Mouse (Mus musculus): ENCODE results near the gene Mbd3.

Mbd3 gene

DNA sequence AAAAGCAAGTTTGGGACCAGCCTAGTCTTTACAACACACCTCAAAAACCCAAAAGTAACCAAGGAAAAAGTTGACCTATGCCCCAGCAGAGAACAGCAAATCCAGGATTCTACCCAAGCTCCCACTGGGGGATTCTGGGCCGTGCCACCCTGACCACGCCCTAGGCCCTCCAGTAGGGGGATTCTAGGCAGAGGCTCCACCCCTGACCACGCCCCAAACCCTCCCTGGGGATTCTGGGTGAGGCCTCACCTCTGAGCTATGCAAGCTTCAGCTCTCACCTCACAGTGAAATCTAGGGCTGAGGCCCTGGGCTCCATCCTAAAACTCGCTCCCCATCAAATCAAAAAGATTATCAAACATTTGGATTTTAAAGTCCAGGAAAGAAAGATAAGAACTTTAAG is 24.2 kb upstream of the Mbd3 start:
- peak; percentile 90 for DNase-seq (ENCODE audit: low read depth, low spot score)

DNA sequence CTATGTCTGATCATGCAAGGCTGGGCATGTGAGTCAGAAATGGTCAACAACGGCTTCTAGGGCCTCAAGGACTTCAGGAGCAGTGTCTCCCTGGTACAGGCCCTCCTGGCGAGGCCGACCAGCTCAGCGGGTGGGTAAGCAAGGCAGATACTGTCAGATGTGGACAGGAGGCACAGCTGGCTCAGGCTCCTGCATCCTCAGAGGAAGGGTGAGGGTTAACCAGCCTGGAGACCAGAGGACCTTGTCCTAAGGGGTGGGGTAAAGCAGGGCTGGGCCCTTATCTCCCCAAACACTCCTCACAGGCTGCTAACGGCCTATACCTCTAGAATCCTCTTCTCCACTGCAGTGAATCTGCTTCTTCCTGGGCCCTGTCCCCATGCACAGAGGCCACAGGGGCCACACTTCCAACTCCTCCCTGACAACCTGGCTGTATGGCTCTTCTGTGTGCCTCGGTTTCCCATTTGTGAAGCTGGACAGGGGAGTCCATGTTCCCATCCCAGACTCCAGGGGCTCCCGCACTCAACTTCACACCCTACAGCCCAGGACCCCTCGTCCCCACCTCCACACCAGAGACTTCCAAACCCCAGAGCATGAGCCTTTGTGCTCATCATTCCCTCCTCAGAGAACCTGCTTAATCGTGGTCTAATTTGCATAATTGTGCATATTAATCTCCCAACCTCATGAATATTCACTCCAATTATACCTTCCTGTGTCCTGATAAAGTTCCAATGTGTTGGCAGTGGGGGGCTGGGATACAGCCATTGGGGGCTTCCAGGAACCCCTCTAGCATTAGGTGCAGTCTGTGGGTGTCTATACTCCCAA is 22.5 kb upstream of the Mbd3 start:
- DNase-seq (ENCODE audit: low read depth, low spot score), result no peak

DNA sequence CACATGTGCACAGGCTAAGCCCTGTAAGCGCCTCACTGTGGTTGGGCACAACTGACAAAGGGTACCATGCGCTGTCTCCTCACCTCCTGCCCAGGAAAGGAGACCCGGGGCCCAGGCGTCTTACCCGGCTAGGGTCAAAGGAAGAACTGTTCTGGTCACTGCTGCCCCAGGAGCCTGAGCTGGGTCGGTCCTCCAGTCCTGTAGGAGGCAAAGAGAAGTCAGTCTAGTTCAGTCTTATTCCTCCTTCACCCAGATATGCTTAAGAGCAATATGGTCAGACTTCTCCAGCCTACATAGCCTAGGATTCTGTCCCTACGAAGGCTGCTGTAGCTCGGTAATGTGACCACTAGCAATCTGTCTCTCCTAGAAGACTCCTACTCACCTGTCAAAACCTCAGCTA is 21.9 kb upstream of the Mbd3 start:
- DNase-seq (ENCODE audit: low read depth, low spot score), result no peak

DNA sequence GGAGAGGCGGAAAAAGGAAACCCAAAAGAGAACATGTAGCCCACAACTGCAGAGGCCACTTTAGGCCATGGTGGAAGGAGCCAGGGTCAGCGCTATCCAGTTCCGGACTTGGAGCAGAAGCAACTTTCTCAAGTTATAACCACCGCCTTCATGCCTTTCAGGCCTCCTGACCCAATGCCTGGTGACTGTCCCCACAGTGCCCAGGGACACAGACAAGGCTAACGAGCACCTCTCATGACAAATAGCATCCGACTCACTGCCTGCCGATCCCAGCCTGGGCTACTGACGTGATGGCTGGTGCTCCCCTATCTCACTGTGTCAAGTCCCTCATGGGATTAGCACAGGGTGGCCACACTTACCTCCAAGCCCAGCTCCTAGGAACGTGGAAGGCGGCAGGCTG is 21.4 kb upstream of the Mbd3 start:
- no peak for DNase-seq (ENCODE audit: low read depth, low spot score)

DNA sequence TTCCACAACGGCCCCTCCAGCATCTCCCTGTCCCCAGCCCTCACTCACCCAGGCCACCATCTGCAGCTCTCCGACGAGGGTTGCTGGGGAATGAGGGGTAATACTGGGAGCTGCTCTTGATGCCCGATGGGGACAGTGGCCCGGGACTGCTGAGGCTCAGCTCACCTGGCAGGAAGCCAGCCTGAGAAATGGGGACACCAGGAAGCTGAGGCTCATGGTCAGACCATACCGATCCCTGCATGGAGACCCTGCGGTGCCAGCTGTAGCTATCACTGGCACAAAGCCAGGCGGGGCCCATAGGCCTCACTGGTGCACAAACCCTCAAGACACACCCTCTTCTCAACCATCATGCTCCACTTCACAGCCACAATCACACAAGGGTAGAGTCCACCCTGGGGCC is 20.1 kb upstream of the Mbd3 start:
- DNase-seq (ENCODE audit: low read depth, low spot score), result no peak

DNA sequence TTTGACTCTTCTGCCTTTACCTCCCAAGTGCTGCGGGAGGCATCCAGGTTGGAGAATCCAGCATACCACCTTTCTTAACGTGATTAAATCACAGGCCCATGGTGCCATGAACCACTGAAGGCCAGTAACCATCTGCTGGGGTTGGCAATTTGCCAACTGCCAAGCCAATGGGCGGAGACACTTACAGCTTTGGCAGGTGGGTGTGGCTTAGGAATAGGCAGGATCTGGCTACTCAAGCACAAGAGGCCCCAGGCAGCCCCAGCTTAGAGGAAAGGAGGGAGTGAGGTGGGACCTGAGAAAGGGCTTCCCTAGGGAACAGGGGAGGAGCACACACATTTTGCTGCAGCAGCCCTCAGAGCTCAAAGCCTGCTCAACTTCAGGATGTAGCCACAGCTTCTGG is 19.0 kb upstream of the Mbd3 start:
- DNase-seq (ENCODE audit: low read depth, low spot score), result peak; percentile 71

DNA sequence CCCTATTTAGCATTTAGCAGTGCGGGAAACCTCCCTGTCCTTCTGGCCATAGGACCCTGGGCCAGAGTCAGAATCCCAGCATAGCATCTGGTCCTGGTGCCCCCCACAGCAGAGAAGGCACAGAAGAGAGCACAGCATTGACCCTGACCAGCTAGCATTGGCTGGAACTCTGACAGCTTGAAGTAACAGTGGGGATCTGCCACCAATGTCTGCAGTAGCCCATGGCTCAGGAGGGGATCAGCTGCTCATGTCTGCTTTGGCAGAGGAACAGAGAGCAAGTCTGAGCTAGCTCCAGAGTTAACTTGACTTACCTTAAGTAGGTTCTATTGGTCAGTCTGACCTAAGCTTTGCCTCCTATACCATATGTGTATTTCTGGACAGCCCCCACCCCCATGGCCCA is 18.5 kb upstream of the Mbd3 start:
- no peak for DNase-seq (ENCODE audit: low read depth, low spot score)

DNA sequence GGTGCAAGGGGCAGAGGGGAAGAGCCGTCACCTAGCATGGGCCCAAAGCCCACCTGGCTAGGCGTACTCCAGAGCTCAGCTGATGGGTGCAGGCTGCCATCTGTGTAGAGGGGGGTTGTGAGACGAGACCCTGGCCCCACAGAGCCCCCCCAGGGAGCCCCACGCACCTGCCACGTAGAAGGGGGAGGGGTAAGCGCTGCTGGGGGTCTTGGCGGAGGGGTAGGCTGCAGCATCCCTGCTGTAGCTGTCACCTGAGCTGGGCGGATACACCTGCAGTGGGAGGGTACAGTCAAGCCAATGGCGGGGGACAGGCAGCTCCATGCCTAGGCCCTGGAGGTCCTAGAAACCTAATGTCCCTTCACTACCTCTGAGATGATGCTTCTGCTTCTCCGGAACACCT is 18.0 kb upstream of the Mbd3 start:
- no peak for DNase-seq (ENCODE audit: low read depth, low spot score)

DNA sequence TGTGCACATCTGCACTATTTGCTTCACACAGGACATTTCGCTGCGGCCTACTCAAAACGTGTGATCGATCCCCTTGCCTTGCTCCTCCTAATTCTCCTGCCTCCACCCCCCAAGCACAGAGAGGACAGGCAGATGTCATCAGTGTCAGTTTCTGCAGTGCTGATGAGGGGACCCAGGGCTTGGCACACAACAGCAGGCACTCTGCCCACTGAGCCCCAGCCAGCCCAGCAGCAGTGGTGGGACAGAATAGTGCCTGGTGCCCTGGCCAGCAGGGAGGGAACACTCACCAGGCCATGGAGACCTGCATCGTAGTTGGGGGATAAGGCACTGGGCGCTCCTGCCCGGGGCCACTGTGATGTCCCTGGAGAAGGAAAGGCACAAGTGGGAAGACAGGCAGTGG is 16.2 kb upstream of the Mbd3 start:
- DNase-seq (ENCODE audit: low read depth, low spot score), result no peak

DNA sequence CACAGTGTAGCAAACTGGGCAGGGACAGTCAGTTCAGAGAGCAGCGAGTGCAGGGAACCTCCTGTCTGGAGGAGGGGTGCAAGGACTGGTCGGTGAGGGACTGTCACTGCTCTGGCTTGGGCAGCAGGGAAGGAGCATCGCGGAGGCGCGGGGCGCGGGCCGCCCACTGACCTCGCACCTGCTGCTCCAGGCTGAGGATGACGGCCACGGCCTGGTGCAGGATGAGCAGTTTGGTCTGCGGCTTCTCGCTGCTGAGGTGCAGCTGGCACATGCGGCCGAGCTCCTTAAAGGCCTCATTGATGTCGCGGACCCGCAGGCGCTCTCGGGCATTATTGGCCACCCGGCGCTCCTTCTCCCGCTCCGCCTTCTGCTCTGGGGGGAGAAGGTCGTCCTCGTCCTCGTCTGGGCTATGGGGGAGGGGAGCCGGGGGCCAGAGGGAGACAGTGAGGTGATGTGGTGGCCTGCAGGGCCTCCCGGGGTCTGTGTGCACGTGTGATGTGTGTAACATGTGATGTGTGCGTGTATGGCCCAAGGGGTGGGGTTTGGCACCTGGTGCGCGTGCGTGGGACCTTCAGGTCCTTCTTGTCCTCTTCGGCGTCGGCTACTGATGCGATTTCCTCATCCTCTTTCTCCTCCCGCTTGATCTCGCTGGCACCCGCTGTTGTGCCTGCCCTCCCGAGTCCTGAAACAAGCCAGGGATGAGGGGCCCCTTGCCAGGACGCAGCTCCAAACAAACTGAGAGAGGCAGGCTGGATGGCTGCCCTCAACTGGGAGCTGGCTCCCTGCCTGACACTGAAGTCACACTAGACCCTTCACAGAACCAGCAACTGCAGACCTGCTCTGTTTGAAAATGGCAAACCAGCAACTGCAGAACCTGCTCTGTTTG is 13.5 kb upstream of the Mbd3 start:
- DNase-seq (ENCODE audit: low read depth, low spot score), result peak; percentile 24

DNA sequence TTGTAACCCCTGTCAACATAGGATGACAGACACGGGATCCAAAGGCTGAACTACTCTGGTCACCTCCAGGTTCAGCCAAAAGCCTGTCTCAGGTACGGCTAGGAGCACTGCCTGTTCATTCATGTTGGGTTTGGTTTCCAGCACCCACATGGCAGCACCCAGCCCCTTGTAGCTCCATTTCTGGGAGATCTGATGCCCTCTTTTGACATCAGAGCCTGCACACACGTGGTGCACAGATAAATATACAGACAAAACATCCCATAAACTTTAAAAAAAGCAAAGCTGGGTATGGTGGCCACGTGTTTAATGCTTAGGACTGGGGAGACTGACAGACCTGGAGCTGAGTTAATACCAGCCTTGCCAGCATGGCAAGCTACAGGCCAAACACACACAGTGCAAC is 8.6 kb upstream of the Mbd3 start:
- DNase-seq (ENCODE audit: low read depth, low spot score), result no peak

DNA sequence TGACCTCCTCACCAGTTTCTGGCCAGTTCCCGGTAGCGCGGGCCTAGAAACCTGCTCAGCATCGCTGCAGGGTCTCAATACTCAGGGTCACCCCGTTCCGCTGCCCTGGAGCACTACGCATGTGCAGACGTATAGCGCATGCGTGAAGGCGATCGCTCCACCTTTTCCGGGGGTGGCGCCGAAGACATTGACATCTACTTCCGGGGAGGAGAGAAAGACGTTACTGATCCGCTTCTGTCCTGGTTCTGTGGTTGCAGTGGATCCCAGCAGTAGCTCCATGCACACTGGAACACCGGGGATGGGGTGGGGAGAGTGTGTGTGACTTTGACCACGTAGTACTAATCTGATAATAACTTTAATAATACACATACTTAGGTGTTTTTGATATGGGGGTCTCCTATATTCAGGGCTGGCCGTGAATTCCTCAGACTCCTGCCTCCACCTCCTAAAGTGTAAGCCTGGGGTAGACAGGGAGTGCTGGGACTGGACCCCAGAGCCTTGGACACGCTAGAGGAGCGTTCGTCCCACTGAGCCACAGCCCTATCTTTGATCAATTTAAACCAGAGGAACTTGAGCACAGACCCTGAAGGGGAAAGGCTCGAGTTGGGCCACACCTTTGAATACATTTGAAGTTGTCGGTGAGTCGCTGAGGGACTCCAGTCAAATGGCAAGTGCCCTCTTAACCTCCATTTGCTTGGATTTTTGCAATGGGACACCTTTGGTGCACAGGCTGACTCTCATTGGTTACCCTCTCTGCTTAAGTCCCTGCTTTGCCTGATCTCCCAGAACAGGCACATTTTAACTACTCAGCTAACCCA is 7.5 kb upstream of the Mbd3 start, which contains the start of gene Uqcr11:
Uqcr11 (minus strand) TSS at position 147 of the 818 bp plus-strand sequence.
- DNase-seq (ENCODE audit: low read depth, low spot score), result peak; percentile 96

DNA sequence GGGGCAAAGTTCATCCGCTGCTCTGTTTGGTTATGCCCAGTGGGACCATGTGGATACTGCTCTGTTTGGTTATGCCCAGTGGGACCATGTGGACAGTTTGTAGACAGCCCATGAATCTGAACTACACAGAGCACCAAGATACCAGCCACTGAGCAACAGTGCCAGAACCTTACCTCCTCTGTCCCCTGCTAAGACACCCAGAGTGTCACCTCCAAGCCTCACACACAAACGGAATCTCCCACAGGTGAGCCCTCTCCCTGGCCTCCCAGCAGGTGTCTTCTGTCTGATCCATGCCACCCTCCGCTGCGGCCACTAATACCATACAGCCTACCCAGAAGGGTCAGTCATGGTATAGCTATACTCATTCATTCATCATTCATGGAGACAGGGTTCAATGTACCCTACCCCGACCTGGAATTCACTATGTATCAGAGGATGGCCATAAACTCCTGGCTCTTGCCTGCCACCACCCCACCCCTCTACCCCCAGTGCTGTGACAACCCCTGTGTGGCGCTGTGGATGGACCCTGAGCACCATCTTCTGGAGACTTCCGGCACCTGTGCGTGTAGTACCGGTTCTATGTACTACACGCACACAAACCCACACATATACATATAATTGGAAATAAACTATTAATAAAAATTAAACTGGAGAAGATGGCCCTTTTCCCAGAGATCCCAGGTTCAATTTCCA is 6.3 kb upstream of the Mbd3 start:
- DNase-seq (ENCODE audit: low read depth, low spot score), result no peak

DNA sequence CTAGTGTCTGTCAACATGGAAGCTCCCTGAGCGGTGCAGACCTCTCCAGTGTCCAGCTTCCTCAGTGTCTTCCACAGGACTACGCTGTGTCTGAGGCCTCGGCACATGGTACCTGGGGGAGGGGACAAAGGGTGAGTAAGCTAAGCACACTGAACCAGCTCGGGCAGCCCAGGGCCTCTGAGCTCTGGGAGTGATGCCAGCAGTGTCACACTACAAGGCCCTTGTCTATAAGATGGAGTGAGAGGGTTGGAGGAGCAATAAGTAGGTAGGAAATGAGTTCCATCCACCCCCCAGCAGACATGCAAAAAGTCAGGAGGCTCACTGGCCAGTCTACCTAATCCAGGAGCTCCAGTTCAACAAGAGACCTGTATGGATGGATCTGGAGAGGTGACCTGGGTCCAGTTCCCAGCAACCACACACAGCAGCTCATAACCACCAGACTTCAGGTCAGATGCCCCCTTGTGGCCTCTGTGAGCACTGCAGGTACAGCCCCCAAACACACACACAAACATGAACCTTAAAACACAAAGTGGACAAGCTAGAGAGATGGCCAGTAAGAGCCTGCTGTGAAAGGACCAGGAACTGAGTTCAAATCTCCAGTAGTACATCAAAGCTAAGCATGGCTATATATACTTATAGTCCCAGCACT is 3.8 kb upstream of the Mbd3 start:
- peak; percentile 82 for DNase-seq (ENCODE audit: low read depth, low spot score)

DNA sequence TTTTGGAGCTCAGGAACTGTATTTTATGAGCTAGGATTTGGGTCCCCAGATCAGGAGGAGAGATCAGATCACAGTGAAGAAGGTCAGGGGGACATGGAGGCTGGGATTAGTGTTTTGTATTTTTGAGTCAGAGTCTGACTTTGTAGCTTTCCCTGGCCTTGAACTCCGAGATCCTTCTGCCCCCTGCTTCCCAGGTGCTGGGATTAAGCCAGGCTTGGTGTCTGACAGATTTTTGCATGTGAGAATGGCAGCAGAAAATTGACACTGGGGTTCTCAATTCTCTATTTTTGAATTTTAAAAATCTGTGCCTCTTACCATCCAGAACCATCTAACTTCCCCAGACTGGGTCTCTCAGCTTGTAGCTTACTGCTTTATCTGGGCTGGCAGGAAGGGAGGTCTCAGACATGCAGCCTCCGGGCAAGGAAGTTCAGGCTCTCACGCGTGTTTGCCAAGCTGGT is 1.4 kb upstream of the Mbd3 start:
- no peak for DNase-seq (ENCODE audit: low read depth, low spot score)

DNA sequence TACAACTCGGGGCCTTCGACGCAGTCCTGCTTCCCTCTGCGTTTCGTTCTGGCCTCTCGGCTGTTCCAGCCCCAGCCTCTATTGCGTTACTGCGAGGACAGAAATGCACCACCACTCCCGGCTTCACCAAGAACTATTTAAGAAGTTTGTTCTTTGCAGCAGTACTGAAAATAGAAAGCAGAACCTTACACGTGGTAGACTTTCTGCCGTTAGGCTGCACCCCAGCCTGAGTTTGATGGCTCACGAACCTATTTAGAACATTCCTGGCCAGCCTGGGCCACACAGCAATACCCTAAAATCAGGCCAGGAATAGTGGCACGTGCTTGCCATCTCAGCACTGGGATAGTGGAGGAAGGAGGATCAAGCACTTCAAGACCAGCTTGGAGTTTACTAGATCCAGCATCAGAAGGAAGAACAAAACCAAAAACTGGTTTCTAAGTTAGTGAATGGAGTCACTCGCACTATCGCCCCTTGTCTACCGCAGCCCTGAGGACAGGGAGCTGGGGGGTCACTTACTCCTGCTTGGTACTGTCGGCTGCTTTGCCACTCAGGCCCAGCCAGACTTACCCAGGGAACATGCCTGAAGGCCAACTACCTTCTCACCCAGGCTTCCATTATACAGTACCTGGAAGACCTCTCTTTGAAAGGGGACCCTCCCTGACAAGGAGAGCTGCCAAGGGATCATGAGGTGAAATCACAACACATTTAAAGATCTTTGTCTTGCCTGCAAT is 788 bp upstream of the Mbd3 start:
- DNase-seq (ENCODE audit: low read depth, low spot score), result no peak

DNA sequence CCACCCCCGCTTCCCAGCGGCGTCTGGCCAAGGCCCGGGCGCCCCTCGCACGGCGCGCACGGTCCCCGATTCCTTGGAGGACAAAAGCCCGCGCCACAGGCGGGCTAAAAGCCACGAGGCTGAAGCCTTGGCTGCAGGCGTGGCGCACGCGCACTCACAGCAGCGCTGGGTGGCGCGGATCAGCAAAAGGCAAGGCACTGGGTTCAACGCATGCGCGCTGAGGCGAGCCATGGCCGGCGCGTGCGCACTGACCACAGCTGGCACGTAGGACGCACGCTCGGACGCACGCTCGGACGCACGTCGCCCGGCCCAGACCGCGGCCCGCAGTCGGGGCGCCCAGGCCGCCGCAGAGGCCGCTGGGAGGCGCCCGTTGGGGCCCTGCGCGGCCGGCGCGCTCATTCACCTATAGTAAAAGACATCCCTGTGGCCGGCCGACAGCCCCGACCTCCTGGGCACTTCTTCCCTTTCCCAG is 595 bp downstream of the Mbd3 start:
- DNase-seq (ENCODE audit: low read depth, low spot score), result peak; percentile 99

DNA sequence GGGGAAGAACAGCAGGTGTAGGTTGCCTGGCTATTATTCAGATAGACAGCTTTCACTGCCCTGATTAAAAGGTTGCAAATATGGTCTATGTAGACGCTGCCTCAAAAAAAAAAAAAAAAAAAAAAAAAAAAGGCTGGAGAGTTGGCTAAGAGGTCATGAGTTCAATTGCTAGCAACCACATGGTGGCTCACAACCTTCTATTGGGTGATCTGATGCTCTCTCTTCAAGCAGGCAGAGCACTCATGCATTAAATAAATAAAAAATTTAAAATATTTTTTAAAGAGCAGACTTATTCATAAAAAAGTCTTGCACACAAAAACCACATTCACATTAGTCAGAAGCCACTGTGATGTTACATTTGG is 1.2 kb downstream of the Mbd3 start:
- DNase-seq (ENCODE audit: low read depth, low spot score), result no peak

DNA sequence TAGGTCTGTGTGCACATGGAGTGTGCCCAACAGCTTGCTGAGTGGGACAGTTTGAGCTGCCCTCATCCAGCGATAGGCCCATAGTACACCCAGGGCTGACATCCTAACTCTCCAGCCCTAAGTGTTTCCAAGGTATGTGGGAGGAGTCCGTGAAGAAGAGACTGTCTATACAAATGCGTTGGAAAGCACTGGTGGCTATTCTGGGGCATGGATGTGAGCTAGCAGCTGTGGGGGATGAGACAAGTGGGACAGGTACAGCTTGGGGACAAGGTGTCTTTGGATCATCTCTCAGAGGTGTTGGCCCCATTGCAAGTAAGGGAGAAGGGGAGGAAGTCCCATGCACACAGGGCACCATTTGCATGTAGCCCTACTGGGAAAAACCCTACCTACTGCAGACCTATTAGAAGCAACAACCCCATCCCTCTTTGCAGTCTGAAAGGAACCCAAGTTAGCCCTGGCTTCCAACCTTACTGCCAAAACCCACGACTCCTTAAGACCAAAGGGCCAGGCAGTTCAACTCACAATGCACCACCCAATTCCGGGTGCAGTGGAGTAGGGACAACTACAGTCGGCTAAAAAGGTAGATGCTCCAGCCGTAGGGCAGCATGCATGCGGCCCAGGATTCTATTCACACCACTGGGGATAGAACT is 1.7 kb downstream of the Mbd3 start:
- DNase-seq (ENCODE audit: low read depth, low spot score), result peak; percentile 22

Measured in ZHBTc4 (cell line).